Mouse (Mus musculus) macrophage (primary cell): ENCODE measurements around the gene Rps6ka6. TPM values are rescaled to one million over a fixed set of nuclear protein-coding genes. Genes with fewer than 3 reads are reported as not detected.

Source experiments
- polyA plus RNA-seq: library from polyadenylated mRNA; stranded (reverse); fragments of 250-400 nt; gene quantifications from 3 replicates; pipeline ENCODE4 v1.2.4, GENCODE M21; 2018; ENCODE audit warnings: inconsistent platforms

Gene Rps6ka6
- polyA plus RNA-seq, 1 experiment from 2014 or later, result not detected

Other genes with a start within 250 kb of the Rps6ka6 start
- gene Hdx, start 159.1 kb upstream of the Rps6ka6 start, polyA plus RNA-seq, result not detected in 3 replicates